Mouse (Mus musculus): ENCODE results near the gene Ugt1a5. TPM values are rescaled to one million over a fixed set of nuclear protein-coding genes. Genes with fewer than 3 reads are reported as not detected.
"Not testable (repeated sequence)": the region's sequence is repeated elsewhere in the genome, so short reads cannot be mapped to it uniquely, and the experiment has no call there.

Gene Ugt1a5
- under 1 TPM in 1 of 2 experiments, not detected in 1; 0.26 TPM for total RNA-seq (2021)
- long read RNA-seq, experiment 1, result 0 reads
- long read RNA-seq, experiment 2, partial matches to known transcripts, result 0 of 1 reads
- long read RNA-seq, experiment 2, other reads (novel, unspliced or antisense), result 1 of 1 reads

DNA sequence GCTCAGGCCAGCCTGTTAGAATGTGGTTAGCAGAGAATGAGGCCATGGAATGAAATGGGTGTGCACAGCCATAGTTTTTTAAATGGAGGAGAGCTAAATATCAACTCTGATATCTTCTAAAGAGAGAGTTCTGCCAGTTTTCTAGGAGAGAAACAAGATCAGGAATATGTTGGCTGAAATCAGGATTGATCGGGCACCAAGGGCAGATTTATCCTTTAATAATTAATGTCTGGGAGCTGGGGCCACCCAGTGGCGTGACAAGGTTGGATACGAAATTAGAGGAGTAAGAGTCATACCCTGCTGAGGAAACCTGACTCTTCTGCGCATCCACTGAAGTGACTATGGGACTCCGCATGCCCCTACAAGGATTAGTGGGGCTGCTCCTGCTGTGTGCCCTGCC is at the start of gene Ugt1a5:
Gene Ugt1a5, plus strand, starts transcription at position 302 of the 400 bp plus-strand sequence.
- DNase-seq (ENCODE audit: low spot score in 2 of 2), result no peak

GRCm38 (mm10) chr1:88120550-88120949 is 45.3 kb upstream of the Ugt1a5 start:
- DNase-seq (ENCODE audit: low spot score in 2 of 2), result not testable (repeated sequence)

- not testable (repeated sequence) for DNase-seq (ENCODE audit: low spot score in 2 of 2)
Measured at GRCm38 (mm10) chr1:88121521-88121920, 44.3 kb upstream of the Ugt1a5 start.

DNA sequence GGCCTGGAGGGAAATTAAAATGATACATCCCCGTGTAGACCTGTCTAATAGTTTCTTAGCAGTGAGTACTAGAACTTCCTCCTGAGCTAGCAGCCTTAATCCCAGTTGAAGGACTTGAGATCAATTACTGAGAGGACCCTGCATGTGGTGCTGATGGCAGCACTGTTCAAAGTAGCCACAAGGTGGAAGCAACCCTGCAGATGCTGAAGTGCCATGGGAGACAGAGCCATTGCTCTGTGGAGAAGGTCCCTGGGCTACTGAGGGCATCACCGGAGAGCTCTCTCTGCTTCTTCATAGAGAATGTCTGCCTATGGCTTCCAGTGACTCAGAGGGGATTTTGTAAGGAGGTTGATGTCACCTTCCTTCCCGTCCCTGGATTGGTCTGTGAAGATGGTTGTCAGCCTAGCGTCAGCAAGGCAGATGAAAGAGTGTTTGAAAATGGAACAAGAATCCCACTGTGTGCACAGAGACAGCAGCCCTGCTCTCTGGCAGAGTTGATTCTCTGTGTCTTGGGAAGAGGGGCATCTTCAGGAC is 39.9 kb upstream of the Ugt1a5 start:
- not testable (repeated sequence) for DNase-seq (ENCODE audit: low spot score in 2 of 2)

DNA sequence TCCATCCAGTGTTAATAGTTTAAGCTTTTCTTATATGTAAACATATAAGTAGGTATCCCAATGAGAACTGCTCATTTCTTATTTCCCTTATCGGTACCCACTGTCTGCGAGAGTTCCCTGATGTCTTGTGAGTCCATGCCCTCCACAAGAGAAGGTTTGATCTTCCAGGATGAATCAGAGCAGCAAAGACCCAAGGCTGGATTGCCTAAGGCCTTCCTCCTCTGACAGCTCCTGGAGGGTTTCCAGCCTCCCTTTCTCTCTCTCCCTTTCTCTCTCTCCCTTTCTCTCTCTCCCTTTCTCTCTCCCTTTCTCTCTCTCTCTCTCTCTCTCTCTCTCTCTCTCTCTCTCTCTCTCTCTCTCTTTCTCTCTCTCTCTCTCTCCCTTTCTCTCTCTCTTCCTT is 36.7 kb upstream of the Ugt1a5 start:
- not testable (repeated sequence) for DNase-seq (ENCODE audit: low spot score in 2 of 2)

DNA sequence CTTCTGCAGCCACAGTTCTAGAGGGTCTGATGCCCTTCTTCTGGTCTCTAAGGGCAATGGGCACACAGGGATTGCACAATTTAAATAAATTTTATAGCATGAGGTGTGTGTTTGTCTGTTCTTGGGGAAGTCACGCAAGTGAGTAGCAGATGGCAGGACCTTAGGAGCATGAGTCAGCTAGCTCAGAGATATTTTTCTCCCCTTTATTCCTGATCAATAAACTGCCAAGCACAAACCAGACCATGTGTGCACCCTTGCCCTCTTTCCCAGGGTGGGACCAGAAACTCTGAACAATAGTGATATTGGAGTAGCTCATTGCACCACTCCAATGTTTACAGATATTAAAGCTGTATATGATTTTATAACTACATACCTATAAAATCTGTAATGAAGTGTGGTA is 35.6 kb upstream of the Ugt1a5 start:
- DNase-seq (ENCODE audit: low spot score in 2 of 2), result not testable (repeated sequence)

GRCm38 (mm10) chr1:88133908-88134456 is 31.8 kb upstream of the Ugt1a5 start:
- DNase-seq (ENCODE audit: low spot score in 2 of 2), result no peak

GRCm38 (mm10) chr1:88134457-88135011 is 31.3 kb upstream of the Ugt1a5 start, which contains the start of gene Ugt1a6a:
Gene Ugt1a6a, plus strand, starts transcription at chr1:88134809.
- DNase-seq (ENCODE audit: low spot score in 2 of 2), result peak in 1 of 2 experiments; percentile 21

DNA sequence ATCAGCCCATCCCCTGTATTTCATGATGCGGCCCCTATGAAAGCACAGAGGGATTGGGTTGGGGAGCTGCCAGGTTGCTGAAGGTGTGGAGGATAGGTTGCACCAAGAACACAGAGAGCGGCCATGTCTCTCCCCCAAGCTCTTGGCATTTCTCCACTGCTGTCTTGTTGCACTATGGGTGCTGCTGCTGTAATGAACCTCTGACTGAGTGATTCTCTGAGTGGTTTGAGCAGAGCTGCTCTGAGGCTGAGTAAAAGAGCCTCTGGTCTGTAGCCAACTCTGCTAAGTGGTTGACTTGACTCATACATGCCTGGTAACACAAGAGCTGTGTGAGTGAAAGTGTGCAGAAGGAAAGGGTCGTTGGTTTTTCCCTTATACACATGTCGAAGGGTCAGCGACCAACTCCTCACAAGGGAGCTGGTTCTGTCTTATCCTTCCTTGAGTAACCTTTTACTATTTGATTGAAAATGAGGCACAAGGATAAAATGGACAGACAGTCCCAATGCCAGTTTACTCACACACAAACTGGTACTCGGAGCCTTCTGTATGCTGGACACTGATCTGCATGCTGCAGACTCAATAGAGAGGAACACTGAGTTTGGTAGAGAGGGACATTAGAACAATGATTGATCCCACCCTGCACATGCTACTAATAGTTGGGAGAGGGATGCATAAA is 30.4 kb upstream of the Ugt1a5 start:
- not testable (repeated sequence) for DNase-seq (ENCODE audit: low spot score in 2 of 2)

- DNase-seq (ENCODE audit: low spot score in 2 of 2), result no peak
Measured at GRCm38 (mm10) chr1:88136646-88137045, 29.2 kb upstream of the Ugt1a5 start.

DNA sequence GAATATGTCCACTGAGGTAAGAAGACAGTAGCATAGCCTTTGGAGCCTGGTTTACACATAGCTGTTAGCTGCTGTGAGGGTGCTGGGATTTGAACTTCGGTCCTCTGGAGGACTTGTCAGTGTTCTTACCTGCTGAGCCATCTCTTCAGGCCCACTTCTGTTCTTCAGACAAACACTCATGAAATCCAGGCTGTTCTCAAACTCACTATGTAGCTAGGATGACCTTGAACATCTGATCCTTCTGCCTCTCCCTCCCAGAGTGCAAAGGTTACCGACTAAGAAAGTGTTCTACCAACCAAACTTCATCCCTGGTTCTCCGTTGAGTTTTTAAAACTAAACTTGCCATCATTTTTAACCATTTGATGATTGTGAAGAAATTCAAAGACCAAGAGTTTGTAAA is 28.5 kb upstream of the Ugt1a5 start:
- no peak for DNase-seq (ENCODE audit: low spot score in 2 of 2)

DNA sequence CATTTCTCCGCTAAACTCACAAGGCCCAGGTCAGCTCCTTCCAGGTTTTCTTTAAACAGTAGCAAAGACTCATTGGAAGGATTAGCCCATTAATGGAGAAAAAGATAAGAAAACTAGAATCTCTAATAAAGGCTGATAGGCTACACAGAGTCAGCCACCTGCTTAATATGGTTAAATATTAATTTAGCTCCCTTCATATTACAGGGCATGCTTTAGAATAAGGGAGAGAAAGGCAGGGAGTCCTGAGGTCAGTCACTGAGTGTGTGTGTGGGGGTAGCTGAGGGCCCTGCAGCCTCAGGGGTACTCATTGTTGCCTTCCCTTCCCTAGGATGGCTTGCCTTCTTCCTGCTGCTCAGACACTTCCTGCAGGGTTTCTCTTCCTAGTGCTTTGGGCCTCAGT is 27.7 kb upstream of the Ugt1a5 start:
- DNase-seq (ENCODE audit: low spot score in 2 of 2), result no peak

GRCm38 (mm10) chr1:88140492-88140891 is 25.3 kb upstream of the Ugt1a5 start:
- DNase-seq (ENCODE audit: low spot score in 2 of 2), result not testable (repeated sequence)

DNA sequence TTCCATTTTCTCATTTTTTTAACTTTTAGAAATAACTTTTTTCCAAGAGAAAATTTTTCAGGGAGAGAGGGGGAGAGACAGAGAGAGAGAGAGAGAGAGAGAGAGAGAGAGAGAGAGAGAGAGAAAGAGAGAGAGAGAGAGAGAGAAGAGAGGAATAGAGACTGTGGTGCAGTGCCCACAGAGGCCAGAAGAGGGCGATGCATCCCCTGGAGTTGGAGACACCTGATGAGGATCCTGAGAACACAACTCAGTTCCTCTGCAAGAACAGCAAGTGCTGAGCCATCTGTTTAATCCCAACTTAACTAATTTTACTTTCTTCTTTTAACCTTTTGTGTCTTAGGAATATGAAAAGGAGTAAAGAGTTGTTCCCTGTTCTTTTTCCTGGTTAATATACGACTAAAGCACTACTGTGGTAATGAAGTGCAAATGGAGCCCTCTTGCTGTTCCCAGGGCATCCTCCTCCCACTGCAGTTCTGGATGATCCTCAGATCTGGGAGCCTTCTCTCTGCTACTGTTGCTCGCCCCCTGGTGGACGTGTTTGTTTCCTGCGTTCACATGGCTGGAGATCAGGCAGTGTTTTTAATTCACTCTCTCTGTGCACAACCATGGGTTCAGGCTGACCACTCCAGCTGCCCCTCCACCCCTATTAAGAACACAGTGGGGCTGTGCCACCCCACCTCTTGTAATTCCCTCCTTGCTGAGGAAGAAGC is 21.7 kb upstream of the Ugt1a5 start:
- DNase-seq (ENCODE audit: low spot score in 2 of 2), result peak; percentile 29 to 45

DNA sequence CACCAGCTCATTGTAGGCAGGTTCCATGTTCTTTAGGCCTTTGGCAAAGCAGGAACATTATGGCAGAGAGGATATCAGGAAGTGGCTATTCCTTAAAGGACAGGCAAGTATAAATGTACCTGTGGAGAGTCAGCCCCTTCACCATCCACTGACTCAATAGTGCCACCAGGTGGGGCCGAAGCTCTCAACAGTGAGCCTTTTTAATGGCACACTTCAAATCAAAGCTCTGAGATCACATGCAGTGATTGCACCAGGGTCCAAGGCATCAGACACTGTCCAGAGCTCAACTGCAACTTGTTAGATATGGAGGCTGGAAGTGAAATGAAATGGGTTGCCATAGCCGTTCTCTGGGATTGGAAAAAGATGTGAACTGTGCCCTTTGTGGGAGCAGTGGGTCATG is 20.5 kb upstream of the Ugt1a5 start:
- not testable (repeated sequence) for DNase-seq (ENCODE audit: low spot score in 2 of 2)

- DNase-seq (ENCODE audit: low spot score in 2 of 2), result not testable (repeated sequence)
Measured at GRCm38 (mm10) chr1:88150133-88150532, 15.7 kb upstream of the Ugt1a5 start.

DNA sequence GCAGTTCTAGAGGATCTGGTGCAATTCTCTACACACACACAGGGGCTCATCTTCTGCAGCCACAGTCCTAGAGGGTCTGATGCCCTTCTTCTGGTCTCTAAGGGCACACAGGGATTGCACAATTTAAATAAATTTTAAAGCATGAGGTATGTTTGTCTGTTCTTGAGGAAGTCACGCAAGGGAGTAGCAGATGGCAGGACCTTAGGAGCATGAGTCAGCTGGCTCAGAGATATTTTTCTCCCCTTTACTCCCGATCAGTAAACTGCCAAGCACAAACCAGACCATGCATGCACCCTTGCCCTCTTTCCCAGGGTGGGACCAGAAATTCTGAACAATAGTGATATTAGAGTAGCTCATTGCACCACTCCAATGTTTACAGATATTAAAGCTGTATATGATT is 7.4 kb upstream of the Ugt1a5 start:
- DNase-seq (ENCODE audit: low spot score in 2 of 2), result no peak

DNA sequence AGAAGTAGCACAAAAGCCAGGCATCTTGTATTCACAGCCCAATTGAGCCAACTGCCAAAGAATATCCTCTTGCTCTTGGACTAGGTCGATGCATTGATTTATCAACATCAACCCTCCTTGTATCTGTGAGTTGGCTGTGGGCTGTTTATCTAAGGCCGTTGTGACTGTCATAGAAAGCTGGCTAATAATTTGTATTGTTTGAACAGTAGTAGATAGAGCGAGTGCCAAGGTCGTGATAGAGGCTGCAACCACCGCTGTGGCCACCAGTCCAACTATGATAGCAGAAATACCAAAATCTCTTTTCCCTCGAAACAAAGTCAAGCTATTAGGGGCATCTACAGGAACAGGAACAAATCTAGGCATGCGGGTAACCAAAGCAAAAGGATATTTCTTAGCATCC is 6.4 kb downstream of the Ugt1a5 start:
- DNase-seq (ENCODE audit: low spot score in 2 of 2), result not testable (repeated sequence)

DNA sequence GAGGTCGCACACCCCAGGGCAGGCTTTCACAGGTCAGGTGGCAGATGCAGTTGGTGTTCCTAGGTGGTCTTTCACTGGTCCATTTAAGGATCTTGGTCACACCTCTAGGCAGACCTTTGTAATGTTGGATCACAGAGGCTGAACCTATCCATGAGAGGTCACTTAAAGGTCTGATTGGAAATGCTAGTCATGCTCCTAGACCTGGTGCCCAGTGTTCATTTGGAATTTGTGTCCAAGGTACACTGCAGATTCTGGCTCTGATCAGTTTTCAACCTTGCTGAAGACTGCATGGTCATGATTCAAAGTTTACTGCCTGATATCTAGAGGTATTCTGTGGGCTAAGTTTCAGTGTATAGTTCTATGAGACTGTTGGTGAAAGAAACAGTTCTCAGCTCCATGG is 13.8 kb downstream of the Ugt1a5 start:
- DNase-seq (ENCODE audit: low spot score in 2 of 2), result no peak

DNA sequence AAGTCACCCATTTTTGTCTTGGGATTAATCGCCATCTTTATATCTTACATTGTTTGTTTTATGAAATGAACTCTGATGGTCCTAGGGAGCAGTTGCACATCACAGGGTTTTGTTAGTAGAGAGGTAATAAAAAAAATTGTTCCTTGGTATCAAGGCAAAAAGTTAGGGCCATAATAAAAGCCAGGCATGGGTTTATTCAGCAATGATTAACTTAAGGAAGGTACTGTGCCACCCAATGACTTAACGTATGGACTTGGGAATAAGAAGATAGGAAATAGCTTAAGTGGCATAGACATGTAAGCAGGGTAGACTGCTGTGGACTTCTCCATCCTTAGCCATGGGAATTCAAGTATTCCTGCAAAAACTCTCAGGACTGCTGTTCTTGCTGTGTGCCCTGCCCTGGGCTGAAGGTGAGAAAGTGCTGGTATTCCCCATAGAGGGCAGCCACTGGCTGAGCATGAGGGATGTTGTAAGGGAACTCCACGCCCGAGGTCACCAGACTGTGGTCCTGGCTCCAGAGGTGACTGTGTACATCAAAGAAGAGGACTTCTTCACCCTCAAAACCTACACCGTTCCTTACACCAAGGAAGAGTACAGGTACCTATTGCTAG is 20.6 kb downstream of the Ugt1a5 start:
- DNase-seq (ENCODE audit: low spot score in 2 of 2), result no peak

- no peak for DNase-seq (ENCODE audit: low spot score in 2 of 2)
Measured at GRCm38 (mm10) chr1:88192136-88192535, 26.3 kb downstream of the Ugt1a5 start.
